Mouse (Mus musculus) hindbrain, embryonic 11.5 days (tissue): ENCODE data around the gene Spint5. TPM values are rescaled to one million over a fixed set of nuclear protein-coding genes. Genes with fewer than 3 reads are reported as not detected.

ENCODE experiments used
- ATAC-seq: fragments of 200-750 bp; cut with Nextera tagmentation; 2 replicates; pipeline ENCODE4 v1.8.0; 2017; ENCODE audit warnings: mild to moderate bottlenecking, moderate TSS enrichment, moderate library complexity; ENCODE audit not compliant: low FRiP score
- DNase-seq: peaks from one replicate; pipeline ENCODE4 v3.0.0-alpha.2; 2015; ENCODE audit warnings: low spot score
- H3K27ac ChIP-seq: fragments of 300-500 bp; sonication (generic); 2 replicates; pipeline ENCODE4 v1.5.1; 2014; ENCODE audit warnings: mild to moderate bottlenecking, low read depth, low read length
- H3K27me3 ChIP-seq: fragments of 300-500 bp; sonication (generic); 2 replicates; pipeline ENCODE4 v1.6.1; 2014; ENCODE audit warnings: mild to moderate bottlenecking, low read length, moderate library complexity, mixed read lengths; ENCODE audit not compliant: control insufficient read depth, insufficient read depth
- H3K36me3 ChIP-seq: fragments of 300-500 bp; sonication (generic); 2 replicates; pipeline ENCODE4 v1.6.1; 2014; ENCODE audit warnings: mild to moderate bottlenecking, low read length, moderate library complexity, mixed read lengths; ENCODE audit not compliant: control insufficient read depth, insufficient read depth
- H3K4me1 ChIP-seq: fragments of 300-500 bp; sonication (generic); replicated peaks from 2 replicates; pipeline ENCODE4 v1.6.1; 2014; ENCODE audit warnings: low read length, mixed read lengths; ENCODE audit not compliant: control insufficient read depth, insufficient read depth
- H3K4me2 ChIP-seq: fragments of 300-500 bp; sonication (generic); replicated peaks from 2 replicates; pipeline ENCODE4 v1.6.1; 2014; ENCODE audit warnings: mild to moderate bottlenecking, low read depth, low read length
- H3K4me3 ChIP-seq: fragments of 300-500 bp; sonication (generic); 2 replicates; pipeline ENCODE4 v1.5.1; 2014; ENCODE audit warnings: low read depth, low read length
- H3K9ac ChIP-seq: fragments of 300-500 bp; sonication (generic); 2 replicates; pipeline ENCODE4 v1.6.1; 2014; ENCODE audit warnings: low read depth, low read length
- H3K9me3 ChIP-seq: fragments of 300-500 bp; sonication (generic); 2 replicates; pipeline ENCODE4 v1.6.1; 2016; ENCODE audit warnings: low read length; ENCODE audit not compliant: control insufficient read depth
- WGBS: fragments of 180-500 bp; shearing (Covaris S2); extraction: QIAGEN DNeasy Blood & Tissue Kit; methylation state at CpG from one replicate; pipeline ENCODE4 v1.1.7; 2014; 5-methylcytosine and 5-hydroxymethylcytosine counted together
- polyA plus RNA-seq: library from polyadenylated mRNA; unstranded; fragments of >200 nt; fragmentation: Nextera tagmentation; extraction: Ambion mirVana; gene quantifications from 2 replicates; pipeline ENCODE4 v1.2.1, GENCODE M21; 2014

Gene Spint5
- polyA plus RNA-seq, 1 experiment from 2014 or later, result not detected

DNA sequence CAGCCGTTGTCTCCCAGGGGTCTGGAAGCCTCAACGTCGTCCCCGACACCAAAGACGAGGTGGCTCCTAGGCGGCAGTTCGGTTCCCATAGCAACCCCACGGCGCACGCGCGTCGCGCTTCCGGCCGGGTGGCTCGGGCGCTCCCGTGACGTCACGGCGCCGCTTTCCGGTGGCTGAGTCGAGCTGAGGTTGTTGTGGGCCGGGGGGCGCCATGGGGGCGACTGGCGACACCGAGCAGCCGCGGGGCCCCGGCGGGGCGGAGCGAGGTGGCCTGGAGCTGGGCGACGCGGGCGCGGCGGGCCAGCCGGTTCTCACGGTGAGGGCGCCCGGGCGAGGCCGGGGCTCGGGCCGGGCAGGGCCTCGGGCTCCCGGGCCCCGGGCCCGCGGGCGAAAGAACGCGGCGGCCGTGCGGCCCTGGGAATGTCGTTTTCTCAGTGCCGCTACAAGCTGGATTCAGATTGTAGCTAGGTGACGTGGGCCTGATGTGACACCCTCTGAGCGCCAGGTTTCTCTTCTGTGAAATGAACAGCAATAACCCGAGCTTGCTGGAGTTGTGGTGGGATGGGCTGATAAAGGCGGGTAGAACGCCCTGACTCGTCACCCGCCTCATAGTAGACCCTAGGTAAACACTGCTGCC, 30.9 kb downstream of the Spint5 start, which contains the start of the genes Wfdc3 and Dnttip1:
Wfdc3 (minus strand) TSS at position 89 of the 637 bp plus-strand sequence.
Dnttip1 (plus strand) TSS at position 141 of the 637 bp plus-strand sequence.
- peak within 1 kb of the TSS; percentile 53; the same call in 1 of the 2 replicates for H3K27ac ChIP-seq
- ATAC-seq (peak; percentile 93), DNase-seq (peak; percentile 97)
- H3K4me1 ChIP-seq, result peaks cover 7% of the 10 kb centered on the region; the same call in 1 of the 2 replicates
- peak within 1 kb of the TSS; percentile 77 for H3K4me2 ChIP-seq
- peak within 1 kb of the TSS; percentile 77 for H3K4me3 ChIP-seq
- H3K9me3 ChIP-seq, result no peaks in the 10 kb centered on the region
- under 1% methylated on average over 52 of the region's 70 CpGs for WGBS
- H3K9ac ChIP-seq, result peak within 1 kb of the TSS; percentile 92
- H3K36me3 ChIP-seq, result no peaks in the 10 kb centered on the region
- H3K27me3 ChIP-seq, result no peaks in the 10 kb centered on the region

DNA sequence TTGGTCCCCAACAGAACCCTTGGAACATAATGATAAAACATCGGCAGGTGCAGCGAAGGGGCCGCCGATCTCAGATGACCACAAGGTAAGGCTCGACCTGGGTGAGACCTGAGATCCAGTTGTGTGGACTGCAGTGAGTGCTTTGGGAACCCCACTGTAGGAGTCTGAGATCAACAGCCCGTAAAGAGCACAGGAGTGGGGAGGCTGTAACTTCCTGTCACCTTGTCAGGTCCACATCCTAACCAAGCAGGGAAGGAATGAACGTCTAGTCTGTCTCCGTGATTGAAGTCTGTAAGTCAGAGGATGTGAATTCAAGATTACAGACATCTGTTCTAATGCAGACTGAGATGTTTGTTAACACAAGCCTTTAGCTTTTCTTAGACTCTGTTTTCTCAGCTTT, 31.6 kb downstream of the Spint5 start:
- Histone ChIP-seq H3K27ac (no peak overlapping the region), H3K9me3 (no peaks in the 10 kb centered on the region), H3K27me3 (no peaks in the 10 kb centered on the region), H3K4me1 (peaks cover 7% of the 10 kb centered on the region; the same call in 1 of the 2 replicates), H3K9ac (peak overlapping the region; percentile 92), H3K4me3 (peak overlapping the region; percentile 77), H3K36me3 (no peaks in the 10 kb centered on the region), H3K4me2 (peak overlapping the region; percentile 77)
- ATAC-seq, result no peak
- DNase-seq, result no peak
- 63% methylated on average over 8 of the region's 8 CpGs for WGBS

DNA sequence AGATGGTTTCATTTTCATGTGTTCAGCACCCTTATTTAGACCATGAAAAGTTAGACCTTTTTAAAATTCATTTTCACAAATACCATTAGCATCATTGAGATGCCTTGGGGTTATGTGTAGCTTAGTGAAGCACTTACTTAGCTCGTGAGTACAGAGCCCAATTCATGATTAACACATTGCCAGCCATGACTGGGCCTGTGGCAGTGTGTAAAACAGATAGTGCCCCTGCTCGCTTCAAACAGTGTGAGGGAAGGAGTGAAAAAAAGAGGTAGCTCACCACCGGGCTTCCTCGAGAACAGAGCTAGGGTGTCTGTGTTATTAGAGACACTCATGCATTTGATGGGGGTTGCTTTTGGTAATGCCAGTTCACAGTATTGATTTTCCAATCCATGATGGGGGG, 33.1 kb downstream of the Spint5 start:
- ATAC-seq (no peak), DNase-seq (no peak)
- Histone ChIP-seq H3K4me3 (no peak overlapping the region), H3K4me1 (peaks cover 7% of the 10 kb centered on the region; the same call in 1 of the 2 replicates), H3K9ac (no peak overlapping the region), H3K27ac (no peak overlapping the region), H3K4me2 (no peak overlapping the region), H3K36me3 (no peaks in the 10 kb centered on the region), H3K27me3 (no peaks in the 10 kb centered on the region), H3K9me3 (no peaks in the 10 kb centered on the region)
- WGBS, result 90% methylated on average over 4 of the region's 4 CpGs

DNA sequence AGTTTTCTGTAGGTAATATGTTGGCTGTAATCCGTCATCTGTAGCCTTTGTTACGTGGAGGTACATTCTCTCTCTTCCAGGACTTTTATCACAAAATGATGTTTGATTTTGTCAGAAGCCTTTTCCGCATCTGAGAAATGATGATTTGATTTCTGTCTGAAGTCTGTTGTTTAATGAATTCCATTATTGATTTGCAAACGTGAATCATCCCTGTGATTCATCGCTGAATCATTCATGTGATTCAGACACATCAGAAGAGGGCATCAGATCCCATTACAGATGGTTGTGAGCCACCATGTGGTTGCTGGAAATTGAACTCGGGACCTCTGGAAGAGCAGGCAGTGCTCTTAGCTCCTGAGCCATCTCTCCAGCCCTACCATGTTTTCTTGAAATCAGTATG, 33.9 kb downstream of the Spint5 start:
- WGBS, result 94% methylated on average over 6 of the region's 6 CpGs
- Histone ChIP-seq H3K27ac (no peak overlapping the region), H3K4me1 (peaks cover 7% of the 10 kb centered on the region; the same call in 1 of the 2 replicates), H3K9ac (no peak overlapping the region), H3K27me3 (no peaks in the 10 kb centered on the region), H3K9me3 (no peaks in the 10 kb centered on the region), H3K4me3 (no peak overlapping the region), H3K4me2 (no peak overlapping the region), H3K36me3 (no peaks in the 10 kb centered on the region)
- no peak for ATAC-seq
- DNase-seq, result no peak

DNA sequence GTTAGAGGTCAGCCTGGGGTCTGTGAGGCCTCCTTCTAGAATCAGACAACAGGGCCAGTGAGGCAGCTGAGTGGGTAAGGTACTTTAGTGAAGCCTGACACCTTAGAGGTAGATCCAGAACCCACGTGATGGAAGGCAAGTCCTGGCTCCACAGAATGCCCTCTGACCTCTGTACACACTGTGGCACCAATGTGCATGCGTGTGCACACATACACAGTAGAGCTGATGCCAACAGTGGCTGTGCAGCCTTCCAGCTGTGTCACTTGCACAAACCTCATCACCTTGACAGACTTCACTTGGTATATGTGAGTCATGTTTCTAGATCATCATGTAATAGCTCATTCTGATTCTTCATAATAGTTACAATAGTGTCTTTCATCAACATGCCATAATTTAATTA, 37.3 kb downstream of the Spint5 start:
- ATAC-seq, result no peak

DNA sequence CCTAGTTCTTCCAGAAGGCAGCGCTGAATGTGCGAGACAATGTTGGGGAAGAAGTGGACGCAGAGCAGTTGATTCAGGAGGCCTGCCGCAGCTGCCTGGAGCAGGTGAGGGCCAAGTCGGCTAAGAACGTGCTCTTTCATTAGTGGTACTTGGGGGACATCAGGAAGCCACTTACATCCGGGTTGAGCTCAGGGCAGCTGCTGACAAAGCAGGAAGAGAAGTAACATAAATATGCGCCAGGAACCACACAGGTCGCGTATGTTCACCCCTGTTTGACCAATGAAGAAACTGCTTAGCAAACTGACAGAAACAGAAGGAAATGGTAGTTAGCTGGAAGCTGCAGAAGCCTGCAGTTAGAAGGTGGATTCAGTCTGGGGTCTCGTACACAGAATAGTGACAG, 39.0 kb downstream of the Spint5 start:
- Histone ChIP-seq H3K27me3 (no peaks in the 10 kb centered on the region), H3K27ac (no peak overlapping the region), H3K9me3 (no peaks in the 10 kb centered on the region), H3K4me2 (no peak overlapping the region), H3K36me3 (peaks cover 10% of the 10 kb centered on the region; the same call in 1 of the 2 replicates), H3K9ac (no peak overlapping the region), H3K4me1 (no peaks in the 10 kb centered on the region), H3K4me3 (no peak overlapping the region)
- 90% methylated on average over 11 of the region's 11 CpGs for WGBS
- no peak for DNase-seq
- no peak for ATAC-seq

More for the DNA sequence above, 37.3 kb downstream of the Spint5 start:
- Histone ChIP-seq H3K27me3 (no peaks in the 10 kb centered on the region), H3K4me3 (no peak overlapping the region), H3K9ac (no peak overlapping the region), H3K4me2 (no peak overlapping the region), H3K9me3 (no peaks in the 10 kb centered on the region), H3K36me3 (peaks cover 10% of the 10 kb centered on the region; the same call in 1 of the 2 replicates), H3K4me1 (no peaks in the 10 kb centered on the region), H3K27ac (no peak overlapping the region)
- 92% methylated on average over 2 of the region's 2 CpGs for WGBS
- no peak for DNase-seq

DNA sequence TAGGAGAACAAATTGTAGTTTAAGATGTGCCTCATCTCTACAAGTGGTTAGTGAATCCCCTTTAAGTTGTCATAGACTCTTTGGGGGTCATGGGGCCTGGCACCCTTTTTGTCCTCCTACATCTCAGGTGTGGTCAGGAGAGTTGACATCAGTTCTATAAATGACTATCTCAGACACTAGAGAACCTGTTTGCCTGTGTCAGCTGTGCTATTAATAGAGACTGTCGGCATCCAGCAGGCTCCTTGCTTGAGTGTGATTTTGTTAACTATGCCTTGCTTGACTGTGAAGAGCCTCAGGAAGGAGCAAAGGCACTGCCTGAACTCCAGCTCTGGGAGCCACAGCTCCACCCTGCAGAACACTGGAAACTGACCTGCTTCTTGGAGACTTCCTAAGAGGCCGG, 39.7 kb downstream of the Spint5 start:
- Histone ChIP-seq H3K27ac (no peak overlapping the region), H3K4me1 (no peaks in the 10 kb centered on the region), H3K4me2 (no peak overlapping the region), H3K9ac (no peak overlapping the region), H3K4me3 (no peak overlapping the region), H3K9me3 (no peaks in the 10 kb centered on the region), H3K27me3 (no peaks in the 10 kb centered on the region), H3K36me3 (peaks cover 10% of the 10 kb centered on the region; the same call in 1 of the 2 replicates)
- ATAC-seq, result no peak
- WGBS, result 95% methylated on average over 2 of the region's 2 CpGs
- DNase-seq, result no peak

DNA sequence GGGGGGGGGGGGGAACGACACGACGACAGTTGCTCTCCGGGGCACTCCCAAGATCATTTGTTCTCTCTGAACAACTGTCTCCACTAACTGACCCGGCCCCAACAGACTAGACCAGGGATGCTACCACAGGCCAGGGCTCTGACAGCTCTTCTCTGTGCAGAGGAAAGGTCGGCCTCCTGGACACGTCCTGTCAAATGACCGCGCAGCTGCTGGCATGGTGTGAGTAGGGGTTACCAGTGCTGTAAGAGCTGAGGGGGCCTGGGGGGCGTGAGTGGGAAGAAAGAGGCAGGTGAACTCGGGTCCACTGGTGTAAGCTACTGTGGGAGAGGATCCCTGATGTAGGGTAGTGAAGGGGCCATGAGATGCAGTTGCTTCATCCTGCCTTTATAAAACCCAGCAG, 42.7 kb downstream of the Spint5 start:
- H3K9ac ChIP-seq, result no peak overlapping the region
- no peaks in the 10 kb centered on the region for H3K9me3 ChIP-seq
- whole genome bisulfite sequencing, result 94% methylated on average over 11 of the region's 11 CpGs
- H3K4me1 ChIP-seq, result no peaks in the 10 kb centered on the region
- no peaks in the 10 kb centered on the region for H3K27me3 ChIP-seq
- no peak overlapping the region for H3K27ac ChIP-seq
- no peak for DNase-seq
- peaks cover 12% of the 10 kb centered on the region; the same call in 1 of the 2 replicates for H3K36me3 ChIP-seq
- H3K4me2 ChIP-seq, result no peak overlapping the region
- H3K4me3 ChIP-seq, result no peak overlapping the region
- ATAC-seq, result no peak

DNA sequence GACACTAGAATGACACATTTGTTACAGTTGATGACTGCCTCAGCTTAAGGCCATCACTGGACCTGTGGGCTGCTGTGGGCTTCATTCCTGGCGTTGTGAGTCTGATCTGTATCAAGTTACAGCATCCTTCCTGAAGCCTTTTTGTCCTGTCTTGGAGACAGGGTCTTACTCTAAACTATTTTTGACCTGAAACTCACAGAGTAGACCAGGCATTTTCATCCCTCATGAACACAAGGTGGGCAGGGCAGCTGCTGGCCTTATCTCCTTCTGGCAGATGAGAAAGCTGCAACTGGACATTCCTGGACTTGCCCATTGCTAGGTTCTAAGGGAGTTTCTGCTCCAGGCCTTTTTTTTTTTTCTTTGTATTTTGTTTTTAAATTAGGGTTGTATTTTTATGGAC, 43.6 kb downstream of the Spint5 start:
- Histone ChIP-seq H3K9ac (no peak overlapping the region), H3K4me3 (no peak overlapping the region), H3K36me3 (peaks cover 12% of the 10 kb centered on the region; the same call in 1 of the 2 replicates), H3K27ac (no peak overlapping the region), H3K9me3 (no peaks in the 10 kb centered on the region), H3K4me1 (no peaks in the 10 kb centered on the region), H3K27me3 (no peaks in the 10 kb centered on the region), H3K4me2 (no peak overlapping the region)
- DNase-seq (no peak), ATAC-seq (no peak)
- WGBS, result 81% methylated on average over 1 of the region's 1 CpGs
